Mouse (Mus musculus) C2C12 (cell line): ENCODE measurements at regions not wholly inside any gene's neighbourhood (a gene's known extent, or its start where the extent isn't known, plus 50 kb on each side); places are given as distances from the start of the nearest gene placed in this dataset.

Experiments
- H3K27me3 ChIP-seq: one replicate; pipeline ENCODE4 v1.6.1; 2011; ENCODE audit not compliant: control insufficient read depth, insufficient read depth, insufficient read length
- H3K36me3 ChIP-seq: one replicate; pipeline ENCODE4 v1.6.1; 2011; ENCODE audit not compliant: control insufficient read depth, insufficient read depth
- H3K4me3 ChIP-seq: one replicate; pipeline ENCODE4 v1.5.1; 2011; ENCODE audit warnings: mild to moderate bottlenecking, control low read depth; ENCODE audit not compliant: poor library complexity, insufficient read depth, severe bottlenecking
- H3K79me2 ChIP-seq: one replicate; pipeline ENCODE4 v1.6.1; 2011; ENCODE audit not compliant: control insufficient read depth, insufficient read depth
- H3K79me3 ChIP-seq: one replicate; pipeline ENCODE4 v1.6.1; 2011; ENCODE audit warnings: low read depth, control low read depth
- H3ac ChIP-seq: one replicate; pipeline ENCODE3; 2011; ENCODE audit warnings: low read depth; ENCODE audit not compliant: control insufficient read depth, insufficient read length
- CEBPB ChIP-seq: IDR thresholded peaks from one replicate; pipeline ENCODE4 v1.6.1; 2011; ENCODE audit warnings: low read depth, mild to moderate bottlenecking, control low read depth, moderate library complexity
- CTCF ChIP-seq: IDR thresholded peaks from one replicate; pipeline ENCODE4 v1.5.1; 2011; ENCODE audit not compliant: control insufficient read depth, insufficient read depth, insufficient read length
- FOSL1 ChIP-seq: IDR thresholded peaks from one replicate; pipeline ENCODE4 v1.8.0; 2011; ENCODE audit warnings: mild to moderate bottlenecking, low read length; ENCODE audit not compliant: poor library complexity, insufficient read depth, severe bottlenecking
- MAX ChIP-seq: IDR thresholded peaks from one replicate; pipeline ENCODE4 v1.6.1; 2011; ENCODE audit warnings: mild to moderate bottlenecking, control low read depth
- MYOD1 ChIP-seq: IDR thresholded peaks from one replicate; pipeline ENCODE4 v1.6.1; 2011; ENCODE audit warnings: low read depth; ENCODE audit not compliant: control insufficient read depth, insufficient read length
- MYOG ChIP-seq: IDR thresholded peaks from one replicate; pipeline ENCODE4 v1.6.1; 2011; ENCODE audit not compliant: control insufficient read depth, insufficient read length; ENCODE audit errors: extremely low read depth
- USF1 ChIP-seq: IDR thresholded peaks from one replicate; pipeline ENCODE4 v1.6.1; 2011; ENCODE audit warnings: low read depth, mild to moderate bottlenecking, control low read depth, moderate library complexity

DNA sequence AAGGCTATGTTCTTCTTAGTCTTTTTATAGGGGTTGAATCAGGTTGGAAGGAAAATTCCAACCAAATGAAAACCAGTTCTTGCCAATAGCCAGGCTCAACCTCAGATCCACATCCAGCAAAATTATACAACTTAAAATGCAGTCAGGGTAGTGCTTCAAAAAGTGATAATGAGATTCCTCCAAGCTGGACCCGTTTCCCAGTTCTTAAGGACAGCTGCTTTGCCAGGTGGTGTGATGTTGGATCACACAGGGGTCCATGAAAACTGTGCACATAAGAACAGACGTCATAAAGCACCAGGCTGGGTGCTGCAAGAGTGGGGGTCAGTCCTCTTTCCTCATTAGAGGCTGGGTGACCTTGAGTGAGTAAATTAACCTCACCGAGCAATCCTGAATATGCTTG is 253.9 kb downstream of the Qdpr start:
- no peaks in the 10 kb centered on the region for H3K79me2 ChIP-seq
- H3ac ChIP-seq: no peak overlapping the region
- no peak for TF ChIP-seq CEBPB
- no peak for TF ChIP-seq FOSL1
- no peak for TF ChIP-seq CTCF
- TF ChIP-seq MAX: no peak
- TF ChIP-seq USF1: no peak
- TF ChIP-seq MYOD1: no peak
- no peak for TF ChIP-seq MYOG
- H3K36me3 ChIP-seq: no peaks in the 10 kb centered on the region
- H3K27me3 ChIP-seq: no peaks in the 10 kb centered on the region
- no peak overlapping the region for H3K4me3 ChIP-seq
- H3K79me3 ChIP-seq: no peaks in the 10 kb centered on the region

DNA sequence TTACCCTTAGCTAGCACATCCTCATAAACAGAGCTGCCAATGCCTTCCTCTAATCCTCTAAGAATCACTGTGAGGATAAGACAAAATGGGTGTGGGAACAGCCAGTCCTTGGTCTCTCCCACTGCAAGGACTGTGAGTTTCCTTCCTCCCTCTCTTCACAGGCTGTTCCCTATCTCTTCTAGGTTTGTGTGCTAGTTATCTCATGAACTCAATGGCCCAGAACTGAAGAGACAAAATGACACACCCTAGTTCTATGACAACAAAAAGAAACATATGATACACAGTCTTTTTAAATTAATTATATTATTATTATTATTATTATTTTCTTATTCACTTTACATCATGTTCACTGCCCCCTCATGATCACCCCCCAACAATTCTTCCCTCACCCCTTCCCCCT is 257.7 kb downstream of the Qdpr start:
- Histone ChIP-seq H3K4me3 (no peak overlapping the region), H3K27me3 (no peaks in the 10 kb centered on the region), H3K79me2 (no peaks in the 10 kb centered on the region), H3ac (no peak overlapping the region), H3K36me3 (no peaks in the 10 kb centered on the region), H3K79me3 (no peaks in the 10 kb centered on the region)
- TF ChIP-seq FOSL1 (no peak), CEBPB (no peak), MYOD1 (no peak), MAX (no peak), CTCF (no peak)

DNA sequence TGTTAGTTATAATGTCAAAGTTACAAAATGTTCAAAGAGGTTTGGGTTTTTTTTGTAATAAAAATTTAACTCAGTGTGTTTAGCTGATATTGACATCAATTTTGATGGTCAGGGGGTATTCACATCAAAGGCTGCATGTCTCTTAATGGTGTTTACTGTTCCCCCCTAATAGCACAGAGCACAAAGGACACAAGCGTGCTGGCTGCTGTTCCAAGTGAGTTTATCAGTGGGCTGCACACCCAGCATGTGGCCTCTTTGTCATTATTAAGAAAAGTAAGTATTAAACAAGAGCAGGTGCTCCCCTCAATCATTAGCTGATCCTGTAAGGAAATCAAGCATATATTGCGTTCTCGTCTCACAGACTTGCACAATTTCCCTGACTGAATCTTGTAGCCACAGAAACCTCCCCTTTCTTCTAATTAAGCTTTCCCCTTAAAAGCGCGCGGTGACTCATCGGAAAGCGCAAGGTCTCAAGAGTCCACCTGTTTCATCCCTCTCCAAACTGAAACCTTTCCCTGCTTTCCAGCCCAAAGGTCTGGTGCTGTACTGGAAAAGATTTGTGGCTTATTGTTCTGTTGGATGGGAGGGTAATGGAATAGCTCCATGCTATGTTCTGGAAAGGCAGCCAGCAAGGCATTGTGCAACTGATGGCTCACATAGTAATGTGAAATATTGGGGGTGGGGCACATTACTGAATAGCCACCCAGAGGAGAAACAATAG is 276.8 kb downstream of the Qdpr start:
- Histone ChIP-seq H3K36me3 (no peaks in the 10 kb centered on the region), H3ac (no peak overlapping the region), H3K27me3 (no peaks in the 10 kb centered on the region), H3K4me3 (no peak overlapping the region), H3K79me2 (no peaks in the 10 kb centered on the region), H3K79me3 (no peaks in the 10 kb centered on the region)
- TF ChIP-seq MAX: no peak
- TF ChIP-seq FOSL1: no peak
- no peak for TF ChIP-seq CTCF
- no peak for TF ChIP-seq MYOD1
- TF ChIP-seq CEBPB: peak; percentile 55

DNA sequence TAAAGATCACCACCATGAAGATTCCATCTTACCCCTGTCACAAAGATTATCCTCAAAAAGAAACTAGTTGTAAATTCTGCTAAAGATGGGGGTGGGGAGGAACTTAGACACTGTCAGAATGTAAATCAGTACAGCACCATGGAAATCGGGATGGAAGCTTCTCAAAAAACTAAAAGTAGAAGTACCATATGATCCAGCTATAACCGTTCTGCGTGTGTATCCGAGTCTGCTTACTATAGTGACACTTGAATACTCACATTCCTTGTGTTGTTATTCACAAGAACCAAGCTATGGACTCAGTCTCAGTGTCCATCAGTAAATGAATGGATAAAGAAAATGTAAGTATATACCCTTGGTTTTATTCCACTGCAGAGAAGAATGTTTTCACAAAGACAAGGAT is 290.8 kb downstream of the Qdpr start:
- Histone ChIP-seq H3ac (no peak overlapping the region), H3K79me2 (no peaks in the 10 kb centered on the region), H3K79me3 (no peaks in the 10 kb centered on the region), H3K27me3 (no peaks in the 10 kb centered on the region), H3K4me3 (no peak overlapping the region), H3K36me3 (no peaks in the 10 kb centered on the region)
- TF ChIP-seq MYOG (no peak), USF1 (no peak), MYOD1 (no peak), CTCF (no peak), MAX (no peak), FOSL1 (no peak), CEBPB (no peak)

DNA sequence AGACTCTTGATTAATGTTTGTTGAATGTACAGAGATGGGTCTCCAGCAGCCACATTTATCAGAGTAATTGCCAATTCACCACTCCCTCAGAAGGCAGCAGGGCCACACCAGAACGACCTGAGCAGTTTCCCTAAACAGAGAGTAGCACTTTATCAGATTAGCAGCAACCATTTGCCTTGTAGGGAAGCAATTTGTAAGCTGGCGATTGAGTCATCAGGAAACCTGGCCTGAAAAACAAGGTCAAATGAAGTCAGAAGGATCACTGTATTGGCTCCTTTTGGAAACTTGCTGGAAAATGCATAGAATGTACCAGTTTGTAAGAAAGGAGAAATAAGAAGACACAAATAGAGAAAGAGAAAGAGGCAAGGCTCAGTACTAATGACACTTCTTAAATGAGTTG is 295.1 kb downstream of the Qdpr start:
- Histone ChIP-seq H3K4me3 (no peak overlapping the region), H3K79me3 (no peaks in the 10 kb centered on the region), H3K27me3 (no peaks in the 10 kb centered on the region), H3ac (no peak overlapping the region), H3K36me3 (no peaks in the 10 kb centered on the region), H3K79me2 (no peaks in the 10 kb centered on the region)
- TF ChIP-seq MYOG (no peak), USF1 (no peak), FOSL1 (no peak), CEBPB (no peak), MYOD1 (no peak), CTCF (no peak), MAX (no peak)

DNA sequence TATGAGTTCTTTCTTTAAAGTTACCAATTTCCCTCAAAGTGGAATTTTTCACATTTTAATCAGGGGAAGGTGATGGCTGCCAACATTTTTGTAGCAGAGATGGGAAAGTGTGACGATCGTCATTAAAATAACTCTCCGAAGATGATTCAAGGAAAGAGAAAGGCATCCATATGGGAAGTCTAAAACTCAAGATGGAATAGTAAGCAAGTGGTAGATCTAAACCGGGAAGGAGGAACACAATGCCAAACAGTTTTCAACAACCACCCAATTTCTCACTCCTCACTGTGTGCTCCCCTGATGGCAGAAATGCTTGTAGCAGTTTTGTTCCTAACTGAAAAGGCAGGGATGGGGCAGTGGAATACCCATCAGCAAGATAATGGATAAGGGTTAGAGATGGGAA is 305.9 kb downstream of the Qdpr start:
- Histone ChIP-seq H3K36me3 (no peaks in the 10 kb centered on the region), H3K4me3 (no peak overlapping the region), H3K79me2 (no peaks in the 10 kb centered on the region), H3K79me3 (no peaks in the 10 kb centered on the region), H3K27me3 (no peaks in the 10 kb centered on the region), H3ac (no peak overlapping the region)
- TF ChIP-seq USF1: no peak
- no peak for TF ChIP-seq MYOD1
- TF ChIP-seq CEBPB: no peak
- TF ChIP-seq CTCF: no peak
- no peak for TF ChIP-seq MYOG
- TF ChIP-seq FOSL1: no peak
- TF ChIP-seq MAX: no peak
